Mouse (Mus musculus) liver, adult 2 months (tissue): ENCODE data around the gene Ppp2r5a. TPM values are rescaled to one million over a fixed set of nuclear protein-coding genes. Genes with fewer than 3 reads are reported as not detected.

Experiments
- DNase-seq: peaks from one replicate; pipeline ENCODE4 v3.0.0-alpha.2; 2011; ENCODE audit warnings: low read depth, low spot score; ENCODE audit errors: extremely low read depth
- H3K27ac ChIP-seq: fragments of 200-500 bp; replicated peaks from 2 replicates; pipeline ENCODE4 v1.5.1; 2012; ENCODE audit warnings: low read depth, mild to moderate bottlenecking, control low read depth, inconsistent platforms, low read length; ENCODE audit not compliant: insufficient read depth
- H3K27me3 ChIP-seq: fragments of 200-500 bp; 2 replicates; pipeline ENCODE4 v1.6.1; 2012; ENCODE audit warnings: mild to moderate bottlenecking, moderate library complexity, low read length, inconsistent platforms; ENCODE audit not compliant: control insufficient read depth, insufficient read depth
- H3K36me3 ChIP-seq: fragments of 200-500 bp; 2 replicates; pipeline ENCODE4 v1.6.1; 2012; ENCODE audit warnings: low read length, inconsistent platforms; ENCODE audit not compliant: control insufficient read depth, insufficient read depth
- H3K4me1 ChIP-seq: fragments of 200-500 bp; 2 replicates; pipeline ENCODE4 v1.6.1; 2011; ENCODE audit warnings: low read length; ENCODE audit not compliant: control insufficient read depth, insufficient read depth
- H3K4me3 ChIP-seq: fragments of 200-500 bp; 2 replicates; pipeline ENCODE4 v1.5.1; 2011; ENCODE audit warnings: low read depth, mild to moderate bottlenecking, control low read depth, low read length, moderate library complexity; ENCODE audit not compliant: insufficient read depth
- H3K79me2 ChIP-seq: fragments of 200-500 bp; 2 replicates; pipeline ENCODE4 v1.6.1; 2012; ENCODE audit warnings: inconsistent platforms, mild to moderate bottlenecking, low read length, moderate library complexity; ENCODE audit not compliant: control insufficient read depth, insufficient read depth
- H3K9ac ChIP-seq: fragments of 200-500 bp; 2 replicates; pipeline ENCODE4 v1.6.1; 2012; ENCODE audit warnings: low read depth, mild to moderate bottlenecking, control low read depth, inconsistent platforms, low read length
- CTCF ChIP-seq: fragments of 200-500 bp; IDR thresholded peaks from 2 replicates; pipeline ENCODE4 v1.5.1; 2011; ENCODE audit warnings: low read depth, low read length, control low read depth
- POLR2A ChIP-seq: fragments of 200-500 bp; IDR thresholded peaks from 2 replicates; pipeline ENCODE4 v1.6.1; 2011; ENCODE audit warnings: low read length, control low read depth; ENCODE audit not compliant: insufficient read depth; ENCODE audit errors: extremely low read depth
- WGBS: fragments of 180-500 bp; shearing (Covaris S2); methylation state at CpG from one replicate; pipeline ENCODE4 v1.1.7; 2018; 5-methylcytosine and 5-hydroxymethylcytosine counted together
- polyA plus RNA-seq: library from polyadenylated mRNA; depleted of rRNA; stranded (reverse); fragments of >200 nt; gene quantifications from 2 replicates; pipeline ENCODE4 v1.2.3, GENCODE M21; 2012
- total RNA-seq: library from RNA; depleted of rRNA; stranded (reverse); fragments of >200 nt; gene quantifications from 2 replicates; pipeline ENCODE4 v1.2.3, GENCODE M21; 2014

The Ppp2r5a gene
- total and polyA plus RNA-seq, 2 experiments: 75.3 to 149 TPM

- DNase-seq: peak; percentile 39
- no peaks in the 10 kb centered on the region for H3K79me2 ChIP-seq
- H3K36me3 ChIP-seq: no peaks in the 10 kb centered on the region
- no peaks in the 10 kb centered on the region for H3K27me3 ChIP-seq
- peak overlapping the region; percentile 79 for H3K27ac ChIP-seq
- peaks cover 31% of the 10 kb centered on the region for H3K4me1 ChIP-seq
- TF ChIP-seq CTCF (no peak), POLR2A (no peak)
- H3K9ac ChIP-seq: peak overlapping the region; percentile 18
- H3K4me3 ChIP-seq: peak overlapping the region; percentile 22; the same call in 1 of the 2 replicates
- 47% methylated on average over 4 of the region's 4 CpGs for WGBS
Measured at GRCm38 (mm10) chr1:191422164-191422563, 19.1 kb upstream of the Ppp2r5a start.

GRCm38 (mm10) chr1:191421426-191421999 is 18.4 kb upstream of the Ppp2r5a start:
- no peak for TF ChIP-seq POLR2A
- no peak for TF ChIP-seq CTCF
- 0% methylated on average over 1 of the region's 1 CpGs for WGBS
- Histone ChIP-seq H3K27ac (peak overlapping the region; percentile 79), H3K79me2 (no peaks in the 10 kb centered on the region), H3K4me1 (peaks cover 37% of the 10 kb centered on the region), H3K9ac (peak overlapping the region; percentile 18), H3K4me3 (no peak overlapping the region), H3K27me3 (no peaks in the 10 kb centered on the region), H3K36me3 (no peaks in the 10 kb centered on the region)
- peak; percentile 89 for DNase-seq

- H3K36me3 ChIP-seq: no peaks in the 10 kb centered on the region
- H3K27me3 ChIP-seq: no peaks in the 10 kb centered on the region
- no peaks in the 10 kb centered on the region for H3K79me2 ChIP-seq
- peak; percentile 94 for DNase-seq
- H3K27ac ChIP-seq: peak overlapping the region; percentile 79
- peak overlapping the region; percentile 23 for H3K9ac ChIP-seq
- WGBS: 4% methylated on average over 6 of the region's 6 CpGs
- H3K4me3 ChIP-seq: no peak overlapping the region
- peaks cover 38% of the 10 kb centered on the region for H3K4me1 ChIP-seq
- TF ChIP-seq POLR2A (no peak), CTCF (no peak)
Measured at GRCm38 (mm10) chr1:191420930-191421404, 17.9 kb upstream of the Ppp2r5a start.

- no peak for TF ChIP-seq CTCF
- no peak for TF ChIP-seq POLR2A
- DNase-seq: peak; percentile 98
- Histone ChIP-seq H3K4me3 (no peak overlapping the region), H3K9ac (peak overlapping the region; percentile 23), H3K27me3 (no peaks in the 10 kb centered on the region), H3K36me3 (no peaks in the 10 kb centered on the region), H3K27ac (peak overlapping the region; percentile 79), H3K79me2 (no peaks in the 10 kb centered on the region), H3K4me1 (peaks cover 38% of the 10 kb centered on the region)
- WGBS: 10% methylated on average over 8 of the region's 8 CpGs
Measured at GRCm38 (mm10) chr1:191419991-191420751, 17.1 kb upstream of the Ppp2r5a start.

GRCm38 (mm10) chr1:191419421-191419820 is 16.3 kb upstream of the Ppp2r5a start:
- Histone ChIP-seq H3K9ac (no peak overlapping the region), H3K36me3 (no peaks in the 10 kb centered on the region), H3K4me3 (no peak overlapping the region), H3K27ac (peak overlapping the region; percentile 20), H3K27me3 (no peaks in the 10 kb centered on the region), H3K4me1 (peaks cover 39% of the 10 kb centered on the region), H3K79me2 (no peaks in the 10 kb centered on the region)
- WGBS: 54% methylated on average over 6 of the region's 6 CpGs
- no peak for DNase-seq
- no peak for TF ChIP-seq CTCF

GRCm38 (mm10) chr1:191418936-191419335 is 15.9 kb upstream of the Ppp2r5a start:
- TF ChIP-seq CTCF: no peak
- H3K27me3 ChIP-seq: no peaks in the 10 kb centered on the region
- peaks cover 43% of the 10 kb centered on the region for H3K4me1 ChIP-seq
- no peaks in the 10 kb centered on the region for H3K36me3 ChIP-seq
- DNase-seq: no peak
- H3K27ac ChIP-seq: peak overlapping the region; percentile 20
- no peak overlapping the region for H3K4me3 ChIP-seq
- H3K9ac ChIP-seq: no peak overlapping the region
- H3K79me2 ChIP-seq: no peaks in the 10 kb centered on the region
- 45% methylated on average over 4 of the region's 4 CpGs for WGBS
